Mouse (Mus musculus) olfactory bulb, adult 2 months (tissue): ENCODE data around the gene Tnfsf10. TPM values are rescaled to one million over a fixed set of nuclear protein-coding genes. Genes with fewer than 3 reads are reported as not detected.
A peak's percentile ranks its signal among the peaks of the same experiment; 100 is the strongest.

ENCODE experiments used
- H3K27ac ChIP-seq: fragments of 200-500 bp; 2 replicates; pipeline ENCODE4 v1.5.1; 2012; ENCODE audit warnings: low read depth, low read length; ENCODE audit not compliant: insufficient read depth
- H3K4me1 ChIP-seq: fragments of 200-500 bp; 2 replicates; pipeline ENCODE4 v1.6.1; 2012; ENCODE audit warnings: low read length; ENCODE audit not compliant: control insufficient read depth, insufficient read depth
- H3K4me3 ChIP-seq: fragments of 200-500 bp; 2 replicates; pipeline ENCODE4 v1.5.1; 2012; ENCODE audit warnings: mild to moderate bottlenecking, low read depth, low read length, moderate library complexity; ENCODE audit not compliant: insufficient read depth
- CTCF ChIP-seq: fragments of 200-500 bp; IDR thresholded peaks from 2 replicates; pipeline ENCODE4 v1.5.1; 2012; ENCODE audit warnings: low read depth, mild to moderate bottlenecking, low read length, moderate library complexity; ENCODE audit not compliant: insufficient read depth
- POLR2A ChIP-seq: fragments of 200-500 bp; IDR thresholded peaks from 2 replicates; pipeline ENCODE4 v1.6.1; 2012; ENCODE audit warnings: mild to moderate bottlenecking, low read depth, low read length, moderate library complexity; ENCODE audit not compliant: insufficient read depth
- WGBS: fragments of 180-500 bp; shearing (Covaris S2); methylation state at CpG from one replicate; pipeline ENCODE4 v1.1.7; 2018; 5-methylcytosine and 5-hydroxymethylcytosine counted together
- polyA plus RNA-seq: library from polyadenylated mRNA; stranded (reverse); fragments of >200 nt; gene quantifications from 2 replicates; pipeline ENCODE4 v1.2.4, GENCODE M21; 2012; ENCODE audit warnings: low replicate concordance; ENCODE audit not compliant: missing spikeins, insufficient read depth, insufficient read length

Tnfsf10 gene
- polyA plus RNA-seq, 1 experiment: not detected

- Histone ChIP-seq H3K4me3 (no peak overlapping the region), H3K4me1 (peaks cover 3% of the 10 kb centered on the region; the same call in 1 of the 2 replicates), H3K27ac (no peak overlapping the region)
- TF ChIP-seq POLR2A (no peak), CTCF (no peak)
- 61% methylated on average over 6 of the region's 6 CpGs for WGBS
Observed at GRCm38 (mm10) chr3:27345526-27345925, 28.7 kb downstream of the Tnfsf10 start.

- Histone ChIP-seq H3K27ac (no peak overlapping the region), H3K4me1 (no peaks in the 10 kb centered on the region; the same call in 1 of the 2 replicates), H3K4me3 (no peak overlapping the region)
- WGBS: 80% methylated on average over 5 of the region's 5 CpGs
- no peak for TF ChIP-seq POLR2A
- TF ChIP-seq CTCF: no peak
Observed at GRCm38 (mm10) chr3:27348462-27348861, 31.6 kb downstream of the Tnfsf10 start.

- TF ChIP-seq CTCF (no peak), POLR2A (no peak)
- no peaks in the 10 kb centered on the region; the same call in 1 of the 2 replicates for H3K4me1 ChIP-seq
- no peak overlapping the region for H3K4me3 ChIP-seq
- H3K27ac ChIP-seq: no peak overlapping the region
- WGBS: 49% methylated on average over 9 of the region's 9 CpGs
Observed at GRCm38 (mm10) chr3:27351105-27351504, 34.3 kb downstream of the Tnfsf10 start.

- no peaks in the 10 kb centered on the region for H3K4me1 ChIP-seq
- no peak for TF ChIP-seq POLR2A
- TF ChIP-seq CTCF: no peak
- 88% methylated on average over 2 of the region's 2 CpGs for WGBS
- H3K27ac ChIP-seq: no peak overlapping the region
- H3K4me3 ChIP-seq: no peak overlapping the region
Observed at GRCm38 (mm10) chr3:27359100-27359720, 42.4 kb downstream of the Tnfsf10 start.

GRCm38 (mm10) chr3:27370125-27370524 lies 53.3 kb downstream of the Tnfsf10 start:
- H3K27ac ChIP-seq: no peak overlapping the region
- no peak overlapping the region for H3K4me3 ChIP-seq
- WGBS: 9% methylated on average over 10 of the region's 10 CpGs
- no peak for TF ChIP-seq CTCF
- TF ChIP-seq POLR2A: no peak
- peaks cover 13% of the 10 kb centered on the region for H3K4me1 ChIP-seq

GRCm38 (mm10) chr3:27370582-27371275 lies 53.9 kb downstream of the Tnfsf10 start:
- TF ChIP-seq CTCF: no peak
- no peak for TF ChIP-seq POLR2A
- 3% methylated on average over 20 of the region's 20 CpGs for WGBS
- Histone ChIP-seq H3K4me3 (peak overlapping the region; percentile 30), H3K27ac (no peak overlapping the region), H3K4me1 (peaks cover 13% of the 10 kb centered on the region)

GRCm38 (mm10) chr3:27371276-27371621 lies 54.4 kb downstream of the Tnfsf10 start, which contains the start of gene Ghsr:
TSS of gene Ghsr (plus strand) at chr3:27371351.
- Histone ChIP-seq H3K4me3 (peak within 1 kb of the TSS; percentile 30), H3K4me1 (peaks cover 13% of the 10 kb centered on the region), H3K27ac (no peak within 1 kb of the TSS)
- TF ChIP-seq CTCF (no peak), POLR2A (no peak)
- WGBS: under 1% methylated on average over 19 of the region's 19 CpGs

- Histone ChIP-seq H3K27ac (no peak overlapping the region), H3K4me1 (peaks cover 13% of the 10 kb centered on the region), H3K4me3 (peak overlapping the region; percentile 30)
- WGBS: 2% methylated on average over 77 of the region's 77 CpGs
- no peak for TF ChIP-seq CTCF
- no peak for TF ChIP-seq POLR2A
Observed at GRCm38 (mm10) chr3:27371725-27372650, 55.2 kb downstream of the Tnfsf10 start.
